Mouse (Mus musculus) limb, embryonic 10.5 days (tissue): ENCODE results near the gene Gimap8. TPM values are rescaled to one million over a fixed set of nuclear protein-coding genes. Genes with fewer than 3 reads are reported as not detected.

Source experiments
- DNase-seq: peaks from one replicate; pipeline ENCODE4 v3.0.0-alpha.2; 2017; ENCODE audit warnings: low spot score
- H3K27ac ChIP-seq: fragments of 300-500 bp; sonication (generic); 2 replicates; pipeline ENCODE4 v1.5.1; 2016; ENCODE audit warnings: mild to moderate bottlenecking
- H3K27me3 ChIP-seq: fragments of 300-500 bp; sonication (generic); 2 replicates; pipeline ENCODE4 v1.6.1; 2016; ENCODE audit warnings: low read depth, mild to moderate bottlenecking; ENCODE audit not compliant: poor library complexity, severe bottlenecking
- H3K36me3 ChIP-seq: fragments of 300-500 bp; sonication (generic); 2 replicates; pipeline ENCODE4 v1.6.1; 2016; ENCODE audit warnings: mild to moderate bottlenecking, moderate library complexity
- H3K4me1 ChIP-seq: fragments of 300-500 bp; sonication (generic); 2 replicates; pipeline ENCODE4 v1.6.1; 2016
- H3K4me3 ChIP-seq: fragments of 300-500 bp; sonication (generic); 2 replicates; pipeline ENCODE4 v1.5.1; 2016; ENCODE audit warnings: mild to moderate bottlenecking, moderate library complexity
- H3K9me3 ChIP-seq: fragments of 300-500 bp; sonication (generic); replicated peaks from 2 replicates; pipeline ENCODE4 v1.6.1; 2016; ENCODE audit warnings: mild to moderate bottlenecking
- WGBS: fragments of 180-500 bp; shearing (Covaris S2); methylation state at CpG from one replicate; pipeline ENCODE4 v1.1.7; 2016; 5-methylcytosine and 5-hydroxymethylcytosine counted together
- polyA plus RNA-seq: library from polyadenylated mRNA; unstranded; fragments of >200 nt; fragmentation: Nextera tagmentation; extraction: Ambion mirVana; gene quantifications from 2 replicates; pipeline ENCODE4 v1.2.1, GENCODE M21; 2016

The Gimap8 gene
- polyA plus RNA-seq, 1 experiment from 2014 or later: 0.35 TPM

- H3K9me3 ChIP-seq: no peaks in the 10 kb centered on the region
- peak; percentile 74 for DNase-seq
- peak overlapping the region; percentile 32 for H3K27ac ChIP-seq
- under 1% methylated on average over 32 of the region's 32 CpGs for WGBS
- peaks cover 35% of the 10 kb centered on the region for H3K4me1 ChIP-seq
- H3K27me3 ChIP-seq: peaks cover 63% of the 10 kb centered on the region
- H3K4me3 ChIP-seq: peak overlapping the region; percentile 58
- peaks cover 1% of the 10 kb centered on the region; the same call in 1 of the 2 replicates for H3K36me3 ChIP-seq
These were observed 20.1 kb upstream of the Gimap8 start for GRCm38 (mm10) chr6:48626984-48627383.

GRCm38 (mm10) chr6:48627511-48627924 is 19.5 kb upstream of the Gimap8 start:
- Histone ChIP-seq H3K27me3 (peaks cover 67% of the 10 kb centered on the region), H3K4me1 (peaks cover 35% of the 10 kb centered on the region)
- 3% methylated on average over 7 of the region's 7 CpGs for WGBS

GRCm38 (mm10) chr6:48628377-48628776 is 18.7 kb upstream of the Gimap8 start:
- Histone ChIP-seq H3K27ac (no peak overlapping the region), H3K36me3 (no peaks in the 10 kb centered on the region; the same call in 1 of the 2 replicates), H3K4me1 (peaks cover 35% of the 10 kb centered on the region), H3K27me3 (peaks cover 67% of the 10 kb centered on the region), H3K9me3 (no peaks in the 10 kb centered on the region), H3K4me3 (no peak overlapping the region)
- no peak for DNase-seq
- WGBS: 82% methylated on average over 3 of the region's 3 CpGs

More at GRCm38 (mm10) chr6:48627511-48627924, 19.5 kb upstream of the Gimap8 start:
- Histone ChIP-seq H3K27ac (peak overlapping the region; percentile 32), H3K36me3 (no peaks in the 10 kb centered on the region; the same call in 1 of the 2 replicates), H3K4me3 (peak overlapping the region; percentile 58), H3K9me3 (no peaks in the 10 kb centered on the region)
- no peak for DNase-seq

DNA sequence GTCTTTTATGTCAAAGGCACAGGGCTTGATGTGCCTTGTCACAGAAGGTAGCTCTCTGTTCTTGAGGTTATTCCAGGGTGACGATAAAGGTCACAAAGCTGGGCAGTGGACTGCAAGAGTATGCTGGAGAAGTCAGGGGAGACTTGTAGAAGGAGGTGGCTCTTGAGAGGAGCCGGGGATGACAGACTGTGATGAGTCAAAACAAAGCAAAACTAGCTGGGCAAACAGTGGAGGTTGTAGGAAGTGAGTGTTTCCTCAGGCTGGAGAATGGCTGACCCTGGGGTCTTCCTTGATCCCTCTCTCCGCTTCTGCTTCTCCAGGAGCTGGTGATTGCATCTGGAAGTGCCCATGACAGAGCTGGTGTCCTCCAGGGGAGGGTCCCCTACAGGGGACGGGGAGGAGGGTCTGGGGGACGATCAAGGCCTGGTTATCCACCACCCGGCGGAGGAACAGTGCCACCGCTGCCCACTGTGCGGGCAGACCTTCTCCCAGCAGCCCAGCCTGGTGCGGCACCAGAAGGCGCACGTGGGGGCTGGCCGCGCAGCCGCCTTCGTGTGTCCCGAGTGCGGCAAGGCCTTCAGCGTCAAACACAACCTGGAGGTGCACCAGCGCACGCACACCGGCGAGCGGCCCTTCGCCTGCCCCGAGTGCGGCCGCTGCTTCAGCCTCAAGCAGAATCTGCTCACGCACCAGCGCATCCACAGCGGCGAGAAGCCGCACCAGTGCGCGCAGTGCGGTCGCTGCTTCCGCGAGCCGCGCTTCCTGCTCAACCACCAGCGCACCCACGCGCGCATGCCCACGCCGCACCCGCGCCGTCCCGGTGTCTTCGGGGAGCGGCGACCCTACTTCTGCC is 18.0 kb upstream of the Gimap8 start:
- H3K4me1 ChIP-seq: peaks cover 35% of the 10 kb centered on the region
- peak; percentile 56 for DNase-seq
- no peaks in the 10 kb centered on the region for H3K9me3 ChIP-seq
- H3K4me3 ChIP-seq: peak overlapping the region; percentile 52
- H3K27me3 ChIP-seq: peaks cover 67% of the 10 kb centered on the region
- peak overlapping the region; percentile 75 for H3K27ac ChIP-seq
- H3K36me3 ChIP-seq: no peaks in the 10 kb centered on the region; the same call in 1 of the 2 replicates
- 11% methylated on average over 54 of the region's 54 CpGs for whole genome bisulfite sequencing

DNA sequence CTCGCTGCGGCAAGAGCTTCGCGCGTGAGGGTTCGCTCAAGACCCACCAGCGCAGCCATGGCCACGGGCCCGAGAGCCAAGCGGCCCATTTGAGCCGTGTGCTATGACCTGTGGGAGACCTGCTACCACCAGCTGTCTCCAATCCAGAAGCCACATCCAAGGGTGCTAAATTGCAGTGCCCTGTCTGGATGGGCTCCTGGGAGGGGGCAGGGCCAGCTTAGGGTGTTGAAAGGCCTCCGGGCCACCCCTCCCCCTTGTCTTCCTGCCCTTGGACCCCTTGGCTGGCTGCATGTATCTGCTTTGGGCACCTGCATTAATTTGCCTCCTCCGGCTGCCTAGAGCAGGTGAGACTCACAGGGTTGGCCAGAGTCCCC is 17.4 kb upstream of the Gimap8 start:
- Histone ChIP-seq H3K27ac (peak overlapping the region; percentile 75), H3K9me3 (no peaks in the 10 kb centered on the region), H3K4me3 (peak overlapping the region; percentile 52), H3K36me3 (no peaks in the 10 kb centered on the region; the same call in 1 of the 2 replicates), H3K4me1 (peaks cover 35% of the 10 kb centered on the region), H3K27me3 (peaks cover 71% of the 10 kb centered on the region)
- DNase-seq: peak; percentile 45
- WGBS: 16% methylated on average over 13 of the region's 13 CpGs

GRCm38 (mm10) chr6:48630831-48631230 is 16.2 kb upstream of the Gimap8 start:
- DNase-seq: no peak
- Histone ChIP-seq H3K27ac (no peak overlapping the region), H3K9me3 (no peaks in the 10 kb centered on the region), H3K27me3 (peaks cover 62% of the 10 kb centered on the region), H3K4me1 (peaks cover 36% of the 10 kb centered on the region), H3K4me3 (no peak overlapping the region), H3K36me3 (no peaks in the 10 kb centered on the region; the same call in 1 of the 2 replicates)
- WGBS: 90% methylated on average over 8 of the region's 8 CpGs

- Histone ChIP-seq H3K4me3 (no peak overlapping the region), H3K4me1 (peaks cover 20% of the 10 kb centered on the region), H3K27me3 (peaks cover 27% of the 10 kb centered on the region), H3K36me3 (no peaks in the 10 kb centered on the region), H3K9me3 (no peaks in the 10 kb centered on the region), H3K27ac (no peak overlapping the region)
- 90% methylated on average over 2 of the region's 2 CpGs for WGBS
- DNase-seq: no peak
These were observed 11.9 kb upstream of the Gimap8 start for GRCm38 (mm10) chr6:48635105-48635504.

DNA sequence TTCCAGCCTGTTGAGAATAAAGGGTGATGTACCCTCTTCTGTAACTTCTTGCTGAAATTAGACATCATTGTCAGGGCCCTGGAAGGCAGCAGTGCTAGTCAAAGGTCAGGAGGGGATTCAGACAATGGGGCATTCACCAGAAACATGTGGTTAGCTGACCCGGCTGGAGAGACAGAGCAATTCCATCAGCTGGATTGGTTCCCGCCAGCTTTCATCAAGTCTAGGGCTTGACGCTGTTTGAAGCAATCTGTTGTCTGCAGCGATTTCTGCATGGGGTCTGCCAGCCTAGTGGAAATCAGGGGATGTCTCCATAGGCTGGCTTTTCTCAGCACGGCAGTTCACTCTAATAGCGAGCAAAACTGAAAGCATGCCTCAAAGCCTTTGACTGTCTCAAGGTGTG is 10.5 kb upstream of the Gimap8 start:
- Histone ChIP-seq H3K27me3 (peaks cover 13% of the 10 kb centered on the region; the same call in 1 of the 2 replicates), H3K4me1 (peaks cover 18% of the 10 kb centered on the region), H3K36me3 (no peaks in the 10 kb centered on the region), H3K9me3 (no peaks in the 10 kb centered on the region), H3K27ac (no peak overlapping the region), H3K4me3 (no peak overlapping the region)
- no peak for DNase-seq
- 66% methylated on average over 6 of the region's 6 CpGs for WGBS

- H3K36me3 ChIP-seq: no peaks in the 10 kb centered on the region
- H3K27ac ChIP-seq: peak overlapping the region; percentile 23; the same call in 1 of the 2 replicates
- DNase-seq: no peak
- H3K27me3 ChIP-seq: 0 out of 2 replicates have a peak, but pooled peaks cover 4% of the 10 kb centered on the region
- no peaks in the 10 kb centered on the region for H3K9me3 ChIP-seq
- H3K4me3 ChIP-seq: no peak overlapping the region
- H3K4me1 ChIP-seq: peaks cover 18% of the 10 kb centered on the region
- 78% methylated on average over 6 of the region's 6 CpGs for WGBS
These were observed 9.1 kb upstream of the Gimap8 start for GRCm38 (mm10) chr6:48637811-48638500.

GRCm38 (mm10) chr6:48638553-48638952 is 8.5 kb upstream of the Gimap8 start:
- H3K4me1 ChIP-seq: peaks cover 18% of the 10 kb centered on the region
- 0 out of 2 replicates have a peak, but pooled peaks cover 4% of the 10 kb centered on the region for H3K27me3 ChIP-seq
- no peaks in the 10 kb centered on the region for H3K9me3 ChIP-seq
- H3K27ac ChIP-seq: no peak overlapping the region
- H3K36me3 ChIP-seq: no peaks in the 10 kb centered on the region
- 82% methylated on average over 2 of the region's 2 CpGs for WGBS
- DNase-seq: no peak
- H3K4me3 ChIP-seq: no peak overlapping the region

GRCm38 (mm10) chr6:48641391-48641790 is 5.6 kb upstream of the Gimap8 start:
- no peak overlapping the region for H3K27ac ChIP-seq
- no peaks in the 10 kb centered on the region for H3K9me3 ChIP-seq
- peaks cover 16% of the 10 kb centered on the region for H3K4me1 ChIP-seq
- no peaks in the 10 kb centered on the region for H3K36me3 ChIP-seq
- no peaks in the 10 kb centered on the region for H3K27me3 ChIP-seq
- no peak for DNase-seq
- WGBS: 73% methylated on average over 6 of the region's 6 CpGs
- H3K4me3 ChIP-seq: no peak overlapping the region

DNA sequence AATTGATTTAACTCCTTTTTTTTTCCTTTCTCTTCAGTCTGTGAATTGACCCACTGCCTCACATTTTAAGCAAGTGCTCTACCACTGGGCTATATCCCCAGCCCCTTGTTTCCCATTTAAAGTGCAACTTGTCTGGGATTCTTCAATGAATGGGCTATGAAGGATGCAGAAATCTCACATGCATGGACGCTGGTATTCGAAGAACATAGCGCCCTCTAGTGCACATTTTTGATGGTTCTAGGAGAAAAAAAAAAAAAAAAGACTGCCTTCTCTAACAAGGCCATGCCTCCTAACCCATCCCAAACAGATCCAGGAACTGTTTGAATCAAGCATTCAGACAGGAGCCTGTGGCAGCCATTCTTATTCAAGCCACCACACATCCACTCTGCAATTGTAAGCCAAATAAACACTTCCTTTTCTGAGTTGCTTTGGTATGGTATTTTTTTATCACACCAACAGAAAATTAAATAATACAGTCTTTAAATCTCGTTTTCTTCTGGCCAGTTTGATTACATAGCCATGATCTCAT is 4.2 kb upstream of the Gimap8 start:
- WGBS: 28% methylated on average over 4 of the region's 4 CpGs

More for the DNA sequence above, 4.2 kb upstream of the Gimap8 start:
- H3K27me3 ChIP-seq: no peaks in the 10 kb centered on the region
- no peaks in the 10 kb centered on the region for H3K36me3 ChIP-seq
- H3K4me3 ChIP-seq: no peak overlapping the region
- no peaks in the 10 kb centered on the region for H3K9me3 ChIP-seq
- H3K27ac ChIP-seq: no peak overlapping the region
- H3K4me1 ChIP-seq: 0 out of 2 replicates have a peak, but pooled peaks cover 8% of the 10 kb centered on the region
- DNase-seq: no peak
